Mouse (Mus musculus) left cerebral cortex, adult 2 months (tissue): Measurements from ENCODE around the gene Pgd. TPM values are rescaled to one million over a fixed set of nuclear protein-coding genes. Genes with fewer than 3 reads are reported as not detected.
"Not testable (repeated sequence)": the region's sequence is repeated elsewhere in the genome, so short reads cannot be mapped to it uniquely, and the experiment has no call there.

ENCODE experiments used
- DNase-seq, 2 experiments: peaks; one replicate each; pipeline ENCODE4 v3.0.0; 2021 to 2022; ENCODE audit warnings: low spot score in 2 of 2, mixed read lengths in 1 of 2; ENCODE audit errors: extremely low spot score in 1 of 2
- H3K27ac ChIP-seq: fragments of 200-600 bp; 2 replicates; pipeline ENCODE4 v1.8.1; 2022
- H3K4me3 ChIP-seq: fragments of 200-600 bp; 2 replicates; pipeline ENCODE4 v1.8.1; 2022
- CTCF ChIP-seq: fragments of 200-600 bp; IDR thresholded peaks from 2 replicates; pipeline ENCODE4 v1.8.1; 2022; ENCODE audit warnings: antibody characterized with exemption, mild to moderate bottlenecking, moderate library complexity
- intact Hi-C: fragments of 180-260 bp; cut with DNase I; formaldehyde crosslinking; loops from one replicate; pipeline ENCODE4 v1.15.1; 2025
- total RNA-seq, 2 experiments: library from RNA; stranded (reverse); gene quantifications; 2 replicates each; pipeline ENCODE4 v1.2.3; 2021

The Pgd gene
- total RNA-seq, 2 experiments from 2014 or later = 35.1 to 36.5 TPM

DNA sequence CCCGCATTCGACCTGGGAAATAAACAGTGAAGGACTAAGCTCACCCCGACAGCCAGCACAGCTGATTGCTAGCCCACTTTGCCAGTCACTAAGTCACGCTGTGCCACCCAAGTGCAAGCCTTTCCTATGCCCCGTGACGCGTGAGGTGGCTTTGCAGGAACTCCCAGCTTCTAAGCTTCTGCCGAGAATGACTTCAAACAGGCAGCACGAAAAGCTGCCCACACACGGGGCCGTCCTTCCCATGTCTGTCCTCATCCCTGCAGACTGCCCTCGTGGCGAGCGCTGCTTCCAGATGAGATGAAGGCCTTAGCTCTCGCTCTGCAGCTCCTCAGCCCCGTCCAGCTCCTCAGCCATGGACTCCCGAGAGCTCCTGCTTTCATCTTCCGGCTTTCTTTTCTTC, 38.1 kb downstream of the Pgd start:
- TF ChIP-seq CTCF = no peak
- DNase-seq = peak in 1 of 2 experiments; percentile 31
- Histone ChIP-seq H3K27ac (no peak overlapping the region), H3K4me3 (no peak overlapping the region)
- intact Hi-C loops = no loop called here

DNA sequence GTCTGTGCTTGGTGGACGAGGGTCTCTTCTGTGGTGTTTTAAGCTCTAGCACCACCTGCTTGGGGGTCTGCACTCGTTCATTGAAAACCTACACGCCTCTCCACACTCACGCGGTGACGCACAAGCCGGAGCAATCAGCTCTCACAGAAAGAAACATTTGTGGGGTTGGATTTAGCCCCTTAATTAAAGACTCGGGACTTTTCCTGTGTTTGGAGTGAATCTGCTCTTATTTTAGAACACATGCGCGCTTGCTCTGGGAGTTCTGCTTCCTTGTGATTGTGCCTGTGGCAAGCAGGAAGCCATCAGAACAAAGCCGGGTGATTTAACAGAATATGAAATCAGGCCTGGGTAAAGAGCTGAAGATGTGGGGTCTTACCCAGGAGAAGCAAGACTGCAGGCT, 39.9 kb downstream of the Pgd start, which contains the start of gene Cort:
Cort (minus strand) TSS at position 101 of the 400 bp plus-strand sequence.
- Histone ChIP-seq H3K27ac (no peak within 1 kb of the TSS), H3K4me3 (no peak within 1 kb of the TSS)
- DNase-seq = no peak
- TF ChIP-seq CTCF = no peak
- intact Hi-C loops = no loop called here

DNA sequence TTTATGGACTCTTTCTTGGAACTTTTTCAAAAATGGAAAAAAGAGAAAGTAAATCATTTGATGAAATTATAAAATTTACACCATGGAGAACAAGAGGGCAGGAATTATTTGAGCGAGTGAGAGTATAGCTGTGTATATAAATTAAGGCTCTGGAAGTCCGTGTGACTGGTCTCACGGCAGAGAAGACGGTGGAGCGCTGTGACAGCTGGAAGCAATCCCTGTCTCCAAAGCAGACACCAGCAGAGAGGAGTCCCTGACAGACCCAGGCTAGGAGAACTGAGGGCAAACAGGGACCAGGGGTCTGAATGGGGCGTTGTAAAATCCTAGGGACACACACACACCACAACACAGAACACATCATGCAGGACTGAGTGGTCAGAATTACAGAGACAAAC, 40.5 kb downstream of the Pgd start:
- intact Hi-C loops = no loop called here
- Histone ChIP-seq H3K27ac (no peak overlapping the region), H3K4me3 (no peak overlapping the region)
- no peak for TF ChIP-seq CTCF
- no peak for DNase-seq

DNA sequence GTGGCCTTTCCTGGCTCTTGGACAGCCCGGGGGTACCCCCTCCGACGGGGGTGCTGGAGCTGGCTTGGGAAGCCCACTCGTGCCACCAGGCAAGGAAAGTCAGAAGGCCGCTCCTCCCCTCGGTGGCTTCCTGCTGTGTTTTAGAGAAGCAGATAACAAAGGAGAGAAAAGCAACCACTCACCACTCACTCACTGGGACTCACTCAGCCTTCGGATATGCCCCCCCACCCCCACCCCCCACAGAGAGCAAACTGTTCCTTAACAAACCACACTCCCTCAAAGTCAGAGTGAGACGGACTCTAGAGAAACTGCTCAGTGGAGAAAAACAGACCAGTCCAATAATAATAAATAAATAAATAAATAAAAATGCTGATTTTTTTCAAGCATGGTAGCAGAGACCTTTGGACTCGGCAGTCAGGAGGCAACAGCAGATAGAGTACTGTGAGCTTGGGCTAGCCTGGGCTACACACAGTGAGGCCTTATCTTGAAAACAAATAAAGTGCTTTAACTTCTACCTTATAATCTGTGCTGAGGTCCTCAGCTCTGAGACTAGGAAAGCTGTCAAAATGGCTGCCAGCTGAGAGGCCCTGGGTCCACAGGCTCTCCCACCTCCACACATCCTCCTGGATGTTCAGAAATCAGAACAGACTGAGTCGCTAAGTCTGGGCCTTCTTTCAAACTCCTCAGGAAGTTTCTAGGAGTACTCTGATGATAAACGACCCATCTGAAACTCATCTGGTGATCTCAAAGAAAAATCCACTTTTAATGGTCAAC, 41.0 kb downstream of the Pgd start:
- H3K4me3 ChIP-seq = no peak overlapping the region
- no peak for DNase-seq
- intact Hi-C loops = no loop called here
- no peak for TF ChIP-seq CTCF
- no peak overlapping the region for H3K27ac ChIP-seq

DNA sequence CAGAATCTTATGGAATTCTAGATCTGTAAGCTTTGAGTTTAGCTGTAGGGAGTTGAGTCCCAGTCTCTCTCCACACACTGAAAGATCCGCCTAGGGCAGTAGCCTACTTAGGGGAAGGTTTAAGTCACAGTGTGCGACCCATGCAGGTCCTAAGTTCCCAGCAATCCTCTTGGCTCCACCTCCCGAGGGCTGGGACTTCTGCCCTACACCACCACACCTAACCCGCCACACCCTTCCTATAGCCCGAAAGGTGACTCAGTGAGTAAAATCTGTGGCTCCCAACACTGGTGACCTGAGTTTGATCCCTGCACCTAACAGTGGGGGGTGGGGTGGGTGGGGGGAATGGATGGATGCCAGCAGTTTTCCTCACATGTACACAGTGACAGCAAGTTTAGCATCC, 43.1 kb downstream of the Pgd start:
- Histone ChIP-seq H3K4me3 (no peak overlapping the region), H3K27ac (no peak overlapping the region)
- intact Hi-C loops = no loop called here
- DNase-seq = no peak
- no peak for TF ChIP-seq CTCF

DNA sequence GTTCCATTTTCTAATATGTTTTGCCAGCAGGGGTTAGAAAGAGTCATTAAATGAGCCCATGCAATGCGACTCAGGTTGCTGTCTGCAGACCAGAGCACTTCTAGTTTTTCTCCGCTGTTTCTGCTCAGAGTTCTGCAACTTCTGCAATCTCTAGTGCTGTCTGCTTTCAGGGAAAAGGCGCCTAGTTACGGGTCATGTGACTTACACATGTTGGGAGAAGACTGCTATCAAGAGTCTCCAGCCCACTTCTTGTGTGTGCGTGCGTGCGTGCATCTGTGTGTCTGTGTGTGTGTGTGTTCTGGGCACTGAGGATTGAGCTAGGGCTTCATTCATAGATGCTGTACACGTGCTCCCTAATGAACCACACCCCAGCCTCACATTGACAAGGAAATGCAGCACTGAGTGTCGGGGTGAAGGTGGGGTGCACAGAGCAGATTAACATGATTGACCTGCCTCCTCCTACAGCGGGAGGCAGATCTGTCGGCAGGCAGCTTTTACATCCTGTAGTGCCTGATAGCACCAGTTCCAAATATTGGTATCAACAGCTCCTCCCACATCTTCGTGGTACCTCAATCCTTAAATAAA, 46.5 kb downstream of the Pgd start:
- H3K27ac ChIP-seq, H3K4me3 ChIP-seq, intact Hi-C loops, DNase-seq: not testable (repeated sequence)

DNA sequence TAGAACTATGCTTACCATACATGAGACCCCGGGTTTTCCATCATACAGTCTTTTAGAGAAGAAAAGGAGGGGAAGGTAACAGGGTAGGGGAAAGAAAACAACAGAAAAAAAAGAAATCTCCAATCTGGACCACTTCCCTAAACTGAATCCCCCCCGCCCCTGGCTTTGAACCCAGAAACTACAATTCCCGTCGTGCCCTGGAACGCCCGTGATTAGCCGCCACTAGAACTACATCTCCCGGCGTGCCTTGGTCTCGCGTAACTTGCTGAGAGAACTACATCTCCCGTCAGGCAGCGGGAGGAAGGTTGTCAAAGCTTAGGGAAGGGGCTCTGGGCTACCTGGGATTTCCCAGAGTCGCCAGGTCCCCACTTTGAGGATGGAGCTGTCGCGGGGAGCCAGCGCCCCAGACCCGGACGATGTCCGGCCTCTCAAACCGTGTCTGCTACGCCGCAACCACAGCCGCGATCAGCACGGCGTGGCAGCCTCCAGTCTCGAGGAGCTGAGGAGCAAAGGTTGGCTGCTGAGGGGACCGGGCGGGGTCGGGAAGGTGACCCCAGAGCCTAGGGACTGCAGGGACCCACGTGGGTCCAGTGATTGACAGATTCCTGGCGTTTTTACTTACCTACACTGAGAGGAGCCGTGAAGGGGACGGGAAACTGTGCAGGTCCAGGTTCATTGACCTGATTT, 62.6 kb downstream of the Pgd start, which contains the start of gene Dffa:
Dffa (plus strand) TSS at position 272 of the 687 bp plus-strand sequence.
- peak; percentile 90 to 92 for DNase-seq
- intact Hi-C loops = no loop called here
- Histone ChIP-seq H3K4me3 (peak within 1 kb of the TSS; percentile 78), H3K27ac (peak within 1 kb of the TSS; percentile 58)
- TF ChIP-seq CTCF = peak; percentile 44

DNA sequence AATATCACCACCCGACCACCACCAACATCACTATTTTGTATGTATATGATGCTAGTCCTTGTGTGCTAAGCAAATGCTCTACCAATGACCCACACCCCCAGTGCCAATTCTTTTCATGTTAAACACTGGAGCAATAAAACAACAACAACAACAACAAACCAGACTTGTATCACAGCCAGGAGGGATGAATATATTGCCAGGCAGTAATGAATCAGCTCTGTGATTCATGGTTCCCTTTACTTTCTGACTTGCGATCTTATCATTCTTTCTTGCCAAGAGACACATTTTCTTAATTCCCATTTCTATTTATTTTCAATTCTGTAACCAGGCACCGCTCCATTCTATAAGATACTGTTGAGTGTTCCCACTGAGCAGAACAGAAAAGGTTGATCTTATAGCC, 65.1 kb downstream of the Pgd start:
- H3K4me3 ChIP-seq = no peak overlapping the region
- no peak overlapping the region for H3K27ac ChIP-seq
- intact Hi-C loops = no loop called here
- no peak for DNase-seq
- TF ChIP-seq CTCF = no peak

DNA sequence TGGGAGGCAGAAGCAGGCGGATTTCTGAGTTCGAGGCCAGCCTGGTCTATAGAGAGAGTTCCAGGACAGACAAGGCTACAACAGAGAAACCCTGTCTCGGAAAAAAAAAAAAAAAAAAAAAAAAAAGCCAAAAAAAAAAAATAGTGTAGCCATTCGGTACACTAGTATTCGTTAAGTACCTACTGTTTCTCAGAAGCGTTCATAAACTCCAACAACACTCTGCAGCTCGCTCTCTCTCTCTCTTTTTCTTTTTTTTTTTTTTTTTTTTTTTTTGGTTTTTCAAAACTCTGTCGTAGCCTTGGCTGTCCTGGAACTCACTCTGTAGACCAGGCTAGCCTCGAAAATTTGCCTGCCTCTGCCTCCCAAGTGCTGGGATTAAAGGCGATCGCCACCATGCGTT, 66.1 kb downstream of the Pgd start:
- intact Hi-C loops, H3K27ac ChIP-seq, H3K4me3 ChIP-seq, DNase-seq: not testable (repeated sequence)

Other genes starting within 250 kb of the Pgd start
- gene Pex14, start 66.9 kb downstream of the Pgd start, total RNA-seq = 10 to 100 TPM; 49.3 to 50.4 TPM
- 10 to 100 TPM; 62.2 to 69.7 TPM for gene Dffa, start 62.6 kb downstream of the Pgd start, total RNA-seq
- gene Cort, start 40.0 kb downstream of the Pgd start, total RNA-seq = 10 to 100 TPM; 12.6 to 14.1 TPM
- 10 to 100 TPM; 30.5 to 32.7 TPM for gene Cenps, start 29.1 kb downstream of the Pgd start, total RNA-seq
- gene Kif1b, start 140.9 kb upstream of the Pgd start, total RNA-seq = 100 to 1,000 TPM; 444 to 487 TPM